Mouse (Mus musculus): Measurements from ENCODE around the gene Rps6kb1.
"Not testable (repeated sequence)": the region's sequence is repeated elsewhere in the genome, so short reads cannot be mapped to it uniquely, and the experiment has no call there.

The Rps6kb1 gene

GRCm38 (mm10) chr11:86539716-86540475 lies 4.7 kb downstream of the Rps6kb1 start:
- no peak for DNase-seq

- DNase-seq = no peak
Observed at GRCm38 (mm10) chr11:86538786-86539185, 5.8 kb downstream of the Rps6kb1 start.

GRCm38 (mm10) chr11:86534201-86534910 lies 10.2 kb downstream of the Rps6kb1 start:
- no peak for DNase-seq

GRCm38 (mm10) chr11:86533302-86533701 lies 11.3 kb downstream of the Rps6kb1 start:
- DNase-seq = not testable (repeated sequence)

- peak; percentile 11 for DNase-seq
Observed at GRCm38 (mm10) chr11:86532834-86533233, 11.8 kb downstream of the Rps6kb1 start.

- DNase-seq = no peak
Observed at GRCm38 (mm10) chr11:86527528-86527927, 17.1 kb downstream of the Rps6kb1 start.

- no peak for DNase-seq
Observed at GRCm38 (mm10) chr11:86519751-86520150, 24.9 kb downstream of the Rps6kb1 start.

GRCm38 (mm10) chr11:86517229-86517628 lies 27.4 kb downstream of the Rps6kb1 start:
- no peak for DNase-seq

- no peak for DNase-seq
Observed at GRCm38 (mm10) chr11:86516620-86517019, 28.0 kb downstream of the Rps6kb1 start.

GRCm38 (mm10) chr11:86507991-86508390 lies 36.6 kb downstream of the Rps6kb1 start:
- DNase-seq = no peak

GRCm38 (mm10) chr11:86507334-86507733 lies 37.3 kb downstream of the Rps6kb1 start:
- DNase-seq = no peak

GRCm38 (mm10) chr11:86503121-86503520 lies 41.5 kb downstream of the Rps6kb1 start:
- DNase-seq = no peak

GRCm38 (mm10) chr11:86500795-86501194 lies 43.8 kb downstream of the Rps6kb1 start:
- no peak for DNase-seq

GRCm38 (mm10) chr11:86497908-86498307 lies 46.7 kb downstream of the Rps6kb1 start:
- peak; percentile 13 for DNase-seq

GRCm38 (mm10) chr11:86497356-86497755 lies 47.2 kb downstream of the Rps6kb1 start:
- DNase-seq = no peak

- no peak for DNase-seq
Observed at GRCm38 (mm10) chr11:86490782-86491181, 53.8 kb downstream of the Rps6kb1 start.

GRCm38 (mm10) chr11:86484910-86485510 lies 59.6 kb downstream of the Rps6kb1 start:
- peak; percentile 60 for DNase-seq

- peak; percentile 100 for DNase-seq
Observed at GRCm38 (mm10) chr11:86484101-86484868, 60.3 kb downstream of the Rps6kb1 start, which contains the start of gene Rnft1. Gene Rnft1, plus strand, starts transcription at chr11:86484657.

- DNase-seq = no peak
Observed at GRCm38 (mm10) chr11:86473576-86473975, 71.0 kb downstream of the Rps6kb1 start.

GRCm38 (mm10) chr11:86472771-86473171 lies 71.8 kb downstream of the Rps6kb1 start:
- DNase-seq = no peak

- DNase-seq = no peak
Observed at GRCm38 (mm10) chr11:86471785-86472184, 72.8 kb downstream of the Rps6kb1 start.

- DNase-seq = no peak
Observed at GRCm38 (mm10) chr11:86468971-86469370, 75.6 kb downstream of the Rps6kb1 start.

- no peak for DNase-seq
Observed at GRCm38 (mm10) chr11:86468345-86468744, 76.3 kb downstream of the Rps6kb1 start.
